Mouse (Mus musculus): ENCODE results near the gene Olfr750. TPM values are rescaled to one million over a fixed set of nuclear protein-coding genes. Genes with fewer than 3 reads are reported as not detected.

The Olfr750 gene
- polyA plus RNA-seq (2014; fragmentation: Nextera tagmentation; extraction: Ambion mirVana) = not detected in 2 replicates

GRCm38 (mm10) chr14:51074335-51074734 lies at the start of gene Olfr750:
Gene Olfr750, minus strand, starts transcription at chr14:51074435.
- H3K27me3 ChIP-seq (ENCODE audit: control insufficient read depth, insufficient read depth, low read length) = no peaks in the 10 kb centered on the region
- no peaks in the 10 kb centered on the region for H3K36me3 ChIP-seq (ENCODE audit: control insufficient read depth, insufficient read depth, low read length)
- no peaks in the 10 kb centered on the region for H3K4me1 ChIP-seq (ENCODE audit: control insufficient read depth, insufficient read depth, low read length)
- H3K9ac ChIP-seq (ENCODE audit: low read length) = no peak within 1 kb of the TSS
- no peak within 1 kb of the TSS for H3K27ac ChIP-seq (ENCODE audit: low read depth, low read length)
- H3K9me3 ChIP-seq (ENCODE audit: control insufficient read depth, low read length) = no peaks in the 10 kb centered on the region
- DNase-seq (ENCODE audit: low spot score, missing footprints) (no peak), ATAC-seq (ENCODE audit: low FRiP score) (no peak)
- WGBS = 85% methylated on average over 3 of the region's 3 CpGs
- H3K4me3 ChIP-seq (ENCODE audit: low read depth, low read length) = no peak within 1 kb of the TSS
- no peak within 1 kb of the TSS for H3K4me2 ChIP-seq

- WGBS = 38% methylated on average over 12 of the region's 12 CpGs
- 0 out of 2 replicates have a peak within 1 kb of the TSS, but pooled peaks have one; percentile 3 for H3K4me2 ChIP-seq
- no peak for DNase-seq (ENCODE audit: low spot score, missing footprints)
- H3K27ac ChIP-seq (ENCODE audit: low read depth, low read length) = no peak within 1 kb of the TSS
- no peaks in the 10 kb centered on the region for H3K36me3 ChIP-seq (ENCODE audit: control insufficient read depth, insufficient read depth, low read length)
- H3K4me1 ChIP-seq (ENCODE audit: control insufficient read depth, insufficient read depth, low read length) = no peaks in the 10 kb centered on the region
- H3K27me3 ChIP-seq (ENCODE audit: control insufficient read depth, insufficient read depth, low read length) = no peaks in the 10 kb centered on the region
- no peaks in the 10 kb centered on the region; the same call in 1 of the 2 replicates for H3K9me3 ChIP-seq (ENCODE audit: control insufficient read depth, low read length)
- H3K4me3 ChIP-seq (ENCODE audit: low read depth, low read length) = no peak within 1 kb of the TSS
- no peak for ATAC-seq (ENCODE audit: low FRiP score)
- no peak within 1 kb of the TSS for H3K9ac ChIP-seq (ENCODE audit: low read length)
Measured at GRCm38 (mm10) chr14:51113916-51114560, 39.8 kb upstream of the Olfr750 start, which contains the start of gene Eddm3b. Gene Eddm3b, plus strand, starts transcription at chr14:51114426.

GRCm38 (mm10) chr14:51113476-51113875 lies 39.2 kb upstream of the Olfr750 start:
- Histone ChIP-seq H3K4me1 (ENCODE audit: control insufficient read depth, insufficient read depth, low read length) (no peaks in the 10 kb centered on the region), H3K4me3 (ENCODE audit: low read depth, low read length) (no peak overlapping the region), H3K9ac (ENCODE audit: low read length) (no peak overlapping the region), H3K27me3 (ENCODE audit: control insufficient read depth, insufficient read depth, low read length) (no peaks in the 10 kb centered on the region), H3K27ac (ENCODE audit: low read depth, low read length) (no peak overlapping the region), H3K4me2 (0 out of 2 replicates have a peak overlapping the region, but pooled peaks have one; percentile 3), H3K9me3 (ENCODE audit: control insufficient read depth, low read length) (no peaks in the 10 kb centered on the region; the same call in 1 of the 2 replicates), H3K36me3 (ENCODE audit: control insufficient read depth, insufficient read depth, low read length) (no peaks in the 10 kb centered on the region)
- 24% methylated on average over 9 of the region's 9 CpGs for WGBS
- no peak for ATAC-seq (ENCODE audit: low FRiP score)
- DNase-seq (ENCODE audit: low spot score, missing footprints) = no peak

DNA sequence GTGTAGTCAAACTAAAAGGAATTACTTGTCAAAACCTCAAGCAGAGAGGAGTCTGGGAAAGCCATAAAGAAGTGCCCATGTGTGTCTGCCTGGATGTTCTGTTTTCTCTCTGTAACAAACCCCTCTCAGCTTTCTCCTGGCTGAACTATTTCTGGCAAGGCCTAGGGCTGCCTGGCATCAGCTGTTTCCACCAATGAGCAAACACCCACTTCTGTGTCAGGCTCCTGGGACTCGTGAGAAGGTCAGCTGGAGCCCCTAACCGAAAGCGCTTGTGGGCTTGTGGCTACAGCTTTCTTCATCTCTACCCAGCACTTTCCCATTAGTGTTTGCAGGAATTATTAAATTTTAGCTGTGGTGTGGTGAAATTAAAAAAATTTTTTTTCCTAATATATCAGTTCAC lies 37.7 kb upstream of the Olfr750 start:
- H3K9ac ChIP-seq (ENCODE audit: low read length) = no peak overlapping the region
- ATAC-seq (ENCODE audit: low FRiP score) (no peak), DNase-seq (ENCODE audit: low spot score, missing footprints) (no peak)
- H3K36me3 ChIP-seq (ENCODE audit: control insufficient read depth, insufficient read depth, low read length) = no peaks in the 10 kb centered on the region
- H3K9me3 ChIP-seq (ENCODE audit: control insufficient read depth, low read length) = no peaks in the 10 kb centered on the region; the same call in 1 of the 2 replicates
- H3K4me2 ChIP-seq = no peak overlapping the region
- 76% methylated on average over 3 of the region's 3 CpGs for WGBS
- no peak overlapping the region for H3K4me3 ChIP-seq (ENCODE audit: low read depth, low read length)
- no peaks in the 10 kb centered on the region for H3K4me1 ChIP-seq (ENCODE audit: control insufficient read depth, insufficient read depth, low read length)
- H3K27ac ChIP-seq (ENCODE audit: low read depth, low read length) = no peak overlapping the region
- H3K27me3 ChIP-seq (ENCODE audit: control insufficient read depth, insufficient read depth, low read length) = no peaks in the 10 kb centered on the region

GRCm38 (mm10) chr14:51106449-51106967 lies 32.3 kb upstream of the Olfr750 start:
- Histone ChIP-seq H3K4me1 (ENCODE audit: control insufficient read depth, insufficient read depth, low read length) (no peaks in the 10 kb centered on the region), H3K9me3 (ENCODE audit: control insufficient read depth, low read length) (no peaks in the 10 kb centered on the region; the same call in 1 of the 2 replicates), H3K4me3 (ENCODE audit: low read depth, low read length) (no peak overlapping the region), H3K9ac (ENCODE audit: low read length) (no peak overlapping the region), H3K27ac (ENCODE audit: low read depth, low read length) (no peak overlapping the region), H3K36me3 (ENCODE audit: control insufficient read depth, insufficient read depth, low read length) (no peaks in the 10 kb centered on the region), H3K27me3 (ENCODE audit: control insufficient read depth, insufficient read depth, low read length) (no peaks in the 10 kb centered on the region), H3K4me2 (no peak overlapping the region)
- DNase-seq (ENCODE audit: low spot score, missing footprints) = no peak
- no peak for ATAC-seq (ENCODE audit: low FRiP score)

DNA sequence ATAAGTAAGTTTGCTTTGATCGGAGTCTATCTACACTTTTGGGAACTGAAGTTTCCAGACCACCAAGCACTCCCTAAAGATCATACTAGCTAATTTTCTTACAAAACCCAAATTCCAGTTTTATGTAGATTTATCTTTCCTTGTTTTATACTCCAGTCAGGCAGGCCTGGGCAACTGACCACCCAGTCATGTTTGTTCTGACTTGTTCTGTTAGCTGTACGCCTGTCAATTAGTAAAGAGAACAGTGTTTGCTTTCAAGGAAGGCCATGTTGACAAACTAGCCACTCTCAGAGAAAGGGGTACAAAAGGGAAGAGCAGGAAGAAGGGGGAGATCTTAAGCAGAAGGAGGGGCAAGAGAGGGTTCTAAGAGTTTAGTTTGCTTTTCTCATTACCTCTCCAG lies 30.1 kb upstream of the Olfr750 start:
- 79% methylated on average over 2 of the region's 2 CpGs for WGBS
- Histone ChIP-seq H3K4me1 (ENCODE audit: control insufficient read depth, insufficient read depth, low read length) (no peaks in the 10 kb centered on the region), H3K9me3 (ENCODE audit: control insufficient read depth, low read length) (no peaks in the 10 kb centered on the region), H3K27me3 (ENCODE audit: control insufficient read depth, insufficient read depth, low read length) (no peaks in the 10 kb centered on the region), H3K4me2 (no peak overlapping the region), H3K36me3 (ENCODE audit: control insufficient read depth, insufficient read depth, low read length) (no peaks in the 10 kb centered on the region), H3K27ac (ENCODE audit: low read depth, low read length) (no peak overlapping the region), H3K9ac (ENCODE audit: low read length) (no peak overlapping the region), H3K4me3 (ENCODE audit: low read depth, low read length) (no peak overlapping the region)
- DNase-seq (ENCODE audit: low spot score, missing footprints) (no peak), ATAC-seq (ENCODE audit: low FRiP score) (no peak)

DNA sequence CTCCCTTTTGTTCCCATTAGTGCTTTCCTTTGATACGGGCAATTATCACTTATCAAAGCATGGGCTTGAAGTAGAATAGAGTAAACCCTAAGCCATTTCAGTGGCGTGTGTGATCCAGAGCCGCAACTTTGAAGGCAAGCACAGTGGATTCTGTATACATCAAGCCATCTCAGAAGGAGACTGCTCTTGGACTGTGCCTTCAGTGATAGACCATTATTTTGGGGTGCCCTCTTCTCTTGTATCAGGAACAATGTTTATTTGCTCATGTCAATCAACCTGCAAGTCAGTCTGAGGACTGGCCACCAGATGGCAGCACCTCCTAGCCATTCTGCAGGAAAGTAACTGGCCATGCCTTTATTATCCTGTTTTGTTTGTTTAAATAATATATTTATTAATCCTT lies 29.0 kb upstream of the Olfr750 start:
- Histone ChIP-seq H3K9ac (ENCODE audit: low read length) (no peak overlapping the region), H3K4me1 (ENCODE audit: control insufficient read depth, insufficient read depth, low read length) (no peaks in the 10 kb centered on the region), H3K9me3 (ENCODE audit: control insufficient read depth, low read length) (no peaks in the 10 kb centered on the region), H3K4me2 (no peak overlapping the region), H3K27me3 (ENCODE audit: control insufficient read depth, insufficient read depth, low read length) (no peaks in the 10 kb centered on the region), H3K27ac (ENCODE audit: low read depth, low read length) (no peak overlapping the region), H3K36me3 (ENCODE audit: control insufficient read depth, insufficient read depth, low read length) (no peaks in the 10 kb centered on the region), H3K4me3 (ENCODE audit: low read depth, low read length) (no peak overlapping the region)
- WGBS = 69% methylated on average over 3 of the region's 3 CpGs
- ATAC-seq (ENCODE audit: low FRiP score) = peak; percentile 46
- peak; percentile 96 for DNase-seq (ENCODE audit: low spot score, missing footprints)

GRCm38 (mm10) chr14:51101284-51101683 lies 27.0 kb upstream of the Olfr750 start:
- no peak for ATAC-seq (ENCODE audit: low FRiP score)
- Histone ChIP-seq H3K36me3 (ENCODE audit: control insufficient read depth, insufficient read depth, low read length) (no peaks in the 10 kb centered on the region), H3K9me3 (ENCODE audit: control insufficient read depth, low read length) (no peaks in the 10 kb centered on the region), H3K4me3 (ENCODE audit: low read depth, low read length) (no peak overlapping the region), H3K4me2 (no peak overlapping the region), H3K9ac (ENCODE audit: low read length) (no peak overlapping the region), H3K27me3 (ENCODE audit: control insufficient read depth, insufficient read depth, low read length) (no peaks in the 10 kb centered on the region), H3K4me1 (ENCODE audit: control insufficient read depth, insufficient read depth, low read length) (no peaks in the 10 kb centered on the region), H3K27ac (ENCODE audit: low read depth, low read length) (no peak overlapping the region)
- no peak for DNase-seq (ENCODE audit: low spot score, missing footprints)
- 83% methylated on average over 9 of the region's 9 CpGs for WGBS

DNA sequence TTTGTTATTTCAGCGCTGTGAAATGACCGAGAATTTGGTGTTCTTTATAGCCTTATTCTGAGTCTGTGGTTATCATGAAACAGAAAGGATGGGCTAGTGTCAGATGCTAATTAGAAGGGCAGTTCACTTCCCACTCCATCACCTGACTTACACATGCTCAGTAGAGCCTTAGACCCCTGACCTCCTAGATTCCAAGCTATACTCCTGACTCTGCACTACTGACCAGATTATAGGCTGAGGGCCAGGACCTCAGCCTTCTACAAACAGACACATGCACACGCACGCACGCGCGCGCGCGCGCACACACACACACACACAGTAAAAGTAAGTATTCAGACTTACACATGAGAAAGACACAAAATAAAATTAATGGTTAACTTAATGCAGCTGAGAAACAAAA lies 24.7 kb upstream of the Olfr750 start:
- no peaks in the 10 kb centered on the region for H3K9me3 ChIP-seq (ENCODE audit: control insufficient read depth, low read length)
- DNase-seq (ENCODE audit: low spot score, missing footprints) (no peak), ATAC-seq (ENCODE audit: low FRiP score) (no peak)
- H3K4me2 ChIP-seq = no peak overlapping the region
- 95% methylated on average over 11 of the region's 11 CpGs for WGBS
- H3K4me3 ChIP-seq (ENCODE audit: low read depth, low read length) = no peak overlapping the region
- no peaks in the 10 kb centered on the region for H3K36me3 ChIP-seq (ENCODE audit: control insufficient read depth, insufficient read depth, low read length)
- no peak overlapping the region for H3K27ac ChIP-seq (ENCODE audit: low read depth, low read length)
- no peaks in the 10 kb centered on the region for H3K27me3 ChIP-seq (ENCODE audit: control insufficient read depth, insufficient read depth, low read length)
- no peak overlapping the region for H3K9ac ChIP-seq (ENCODE audit: low read length)
- no peaks in the 10 kb centered on the region for H3K4me1 ChIP-seq (ENCODE audit: control insufficient read depth, insufficient read depth, low read length)

All from midbrain, embryonic 11.5 days (tissue).